Mouse (Mus musculus): ENCODE measurements around the gene Jak2.

Jak2 gene

DNA sequence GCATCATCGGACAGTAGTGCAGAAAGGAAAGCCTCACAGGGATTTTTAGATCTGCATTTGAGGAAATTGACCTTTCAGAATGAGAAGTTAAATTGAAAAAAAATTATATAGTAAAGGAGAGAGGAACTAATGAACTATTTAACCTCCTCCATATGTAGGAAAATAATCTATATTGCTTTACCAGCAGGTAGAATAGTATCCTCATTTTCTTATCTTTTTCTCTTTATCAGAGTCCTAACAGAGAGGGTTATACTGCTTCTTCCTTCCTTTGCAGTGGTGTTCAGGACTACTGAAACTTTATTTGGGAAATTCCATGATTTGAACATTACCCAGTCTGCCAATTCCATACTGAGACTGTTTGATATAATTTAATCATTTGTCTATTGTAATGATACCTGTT lies 45.7 kb downstream of the Jak2 start:
- no peak for DNase-seq (ENCODE audit: low read depth in 1 of 2, low spot score in 2 of 2)

DNA sequence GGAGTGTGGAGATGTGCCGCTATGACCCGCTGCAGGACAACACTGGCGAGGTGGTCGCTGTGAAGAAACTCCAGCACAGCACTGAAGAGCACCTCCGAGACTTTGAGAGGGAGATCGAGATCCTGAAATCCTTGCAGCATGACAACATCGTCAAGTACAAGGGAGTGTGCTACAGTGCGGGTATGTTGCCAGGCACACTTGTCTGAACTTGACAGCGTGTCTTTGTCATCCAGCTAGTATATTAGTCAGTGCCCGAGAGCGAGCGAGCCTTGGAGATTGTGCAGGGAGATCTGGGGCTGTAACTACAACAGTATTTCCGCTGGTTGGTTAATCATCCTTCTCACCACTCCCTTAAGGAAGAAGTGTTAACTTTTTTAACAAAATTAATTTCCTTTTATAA lies 49.3 kb downstream of the Jak2 start:
- no peak for DNase-seq (ENCODE audit: low read depth in 1 of 2, low spot score in 2 of 2)

DNA sequence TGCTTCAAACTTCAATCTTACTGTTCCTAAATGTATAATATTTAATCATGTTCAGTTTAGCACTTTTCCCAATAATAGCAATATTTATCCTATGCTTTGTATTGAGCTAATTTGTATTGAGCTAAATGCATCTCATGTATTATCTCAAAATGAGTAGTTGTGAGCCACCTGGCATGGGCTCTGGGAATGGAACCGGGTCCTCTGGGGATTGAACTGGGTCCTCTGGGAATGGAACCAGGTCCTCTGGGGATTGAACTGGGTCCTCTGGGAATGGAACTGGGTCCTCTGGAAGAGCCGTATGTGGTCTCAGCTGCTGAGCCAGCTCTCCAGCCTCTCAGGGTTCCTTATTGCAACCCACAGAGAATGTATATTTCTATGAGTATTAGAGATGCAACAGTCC lies 50.5 kb downstream of the Jak2 start:
- no peak for DNase-seq (ENCODE audit: low read depth in 1 of 2, low spot score in 2 of 2)

DNA sequence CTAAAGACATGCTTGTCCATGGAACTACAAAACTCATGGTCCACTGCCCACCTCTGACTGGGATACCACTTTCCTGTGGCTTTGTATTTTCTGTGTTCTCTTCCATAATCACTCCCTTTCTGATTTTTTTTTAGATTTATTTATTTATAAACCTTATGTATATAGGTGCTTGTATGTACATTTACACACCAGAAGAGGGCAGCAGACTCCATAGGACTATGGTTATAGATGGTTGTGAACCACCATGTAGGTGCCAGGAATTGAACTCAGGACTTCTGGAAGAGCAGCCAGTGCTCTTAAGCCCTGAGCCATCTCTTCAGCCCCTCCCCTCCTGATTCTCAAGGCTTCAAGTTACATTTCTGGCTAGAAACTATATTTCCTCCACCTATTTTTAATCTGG lies 57.2 kb downstream of the Jak2 start:
- DNase-seq (ENCODE audit: low read depth in 1 of 2, low spot score in 2 of 2) = no peak

DNA sequence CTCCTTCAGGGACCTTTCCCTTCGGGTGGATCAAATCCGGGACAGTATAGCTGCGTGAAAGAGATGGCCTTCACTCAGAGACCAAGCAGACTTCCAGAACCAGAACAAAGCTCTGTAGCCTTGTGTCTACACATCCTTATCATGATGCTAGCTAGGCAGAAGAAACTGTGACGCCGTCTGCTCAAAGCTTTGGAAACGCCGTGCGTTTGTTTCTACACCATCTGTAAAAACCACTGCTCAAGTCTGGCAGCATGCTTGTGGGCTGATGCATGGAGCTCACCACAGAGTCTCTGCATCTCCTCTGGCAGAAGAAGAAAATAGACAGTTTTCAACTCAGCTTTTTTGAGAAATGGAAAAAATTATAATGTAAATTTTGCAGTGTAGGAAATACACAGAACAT lies 60.2 kb downstream of the Jak2 start:
- no peak for DNase-seq (ENCODE audit: low read depth in 1 of 2, low spot score in 2 of 2)

DNA sequence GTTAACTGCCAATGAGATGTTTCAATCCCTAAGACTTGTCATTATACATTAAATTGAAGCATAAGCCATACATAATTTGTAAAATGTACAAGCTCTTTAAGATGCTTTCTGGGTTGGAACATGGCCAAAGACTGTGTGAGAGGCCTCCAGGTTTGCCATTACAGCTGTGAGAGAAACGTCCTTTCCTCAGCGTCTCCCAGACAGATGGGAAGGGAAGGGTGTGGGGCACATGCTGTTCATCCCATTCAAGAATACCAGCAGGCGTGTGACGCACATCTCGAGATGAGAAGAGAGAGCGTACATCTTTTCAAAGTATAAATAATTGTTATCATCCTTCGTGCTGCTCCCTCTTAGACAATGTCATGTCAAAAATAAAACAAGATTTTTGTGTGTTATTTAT lies 61.0 kb downstream of the Jak2 start:
- DNase-seq (ENCODE audit: low read depth in 1 of 2, low spot score in 2 of 2) = no peak

DNA sequence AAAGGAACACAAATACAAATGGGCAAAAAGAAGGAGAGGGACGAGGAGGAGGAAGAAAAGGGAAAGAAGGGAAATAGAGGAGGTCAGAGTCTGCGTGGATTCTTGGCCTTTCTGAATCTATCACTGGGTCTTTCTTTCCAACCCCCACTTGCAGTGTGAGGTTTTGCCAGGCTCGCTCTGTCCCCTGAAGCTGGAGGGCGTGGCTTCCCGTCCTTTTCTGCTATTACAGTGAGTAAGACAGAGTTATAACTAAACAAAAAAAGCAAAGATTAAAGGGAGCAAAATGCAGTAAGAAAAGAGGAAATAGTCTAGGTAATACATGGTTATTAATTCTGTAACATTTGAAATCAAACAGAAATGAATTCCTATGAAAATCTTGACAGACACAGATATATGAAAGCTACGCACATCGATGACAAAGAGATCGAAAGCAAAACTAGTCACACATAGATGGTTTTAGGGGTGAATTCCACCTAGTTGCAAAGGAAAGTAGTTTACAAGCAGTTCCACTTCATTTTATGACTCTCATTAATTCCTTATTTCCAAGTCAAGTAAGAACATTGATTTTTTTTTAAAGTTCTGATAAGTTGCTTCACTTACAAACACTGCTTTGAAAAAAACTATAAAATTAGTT lies 71.9 kb downstream of the Jak2 start:
- DNase-seq (ENCODE audit: low read depth in 1 of 2, low spot score in 2 of 2) = no peak

DNA sequence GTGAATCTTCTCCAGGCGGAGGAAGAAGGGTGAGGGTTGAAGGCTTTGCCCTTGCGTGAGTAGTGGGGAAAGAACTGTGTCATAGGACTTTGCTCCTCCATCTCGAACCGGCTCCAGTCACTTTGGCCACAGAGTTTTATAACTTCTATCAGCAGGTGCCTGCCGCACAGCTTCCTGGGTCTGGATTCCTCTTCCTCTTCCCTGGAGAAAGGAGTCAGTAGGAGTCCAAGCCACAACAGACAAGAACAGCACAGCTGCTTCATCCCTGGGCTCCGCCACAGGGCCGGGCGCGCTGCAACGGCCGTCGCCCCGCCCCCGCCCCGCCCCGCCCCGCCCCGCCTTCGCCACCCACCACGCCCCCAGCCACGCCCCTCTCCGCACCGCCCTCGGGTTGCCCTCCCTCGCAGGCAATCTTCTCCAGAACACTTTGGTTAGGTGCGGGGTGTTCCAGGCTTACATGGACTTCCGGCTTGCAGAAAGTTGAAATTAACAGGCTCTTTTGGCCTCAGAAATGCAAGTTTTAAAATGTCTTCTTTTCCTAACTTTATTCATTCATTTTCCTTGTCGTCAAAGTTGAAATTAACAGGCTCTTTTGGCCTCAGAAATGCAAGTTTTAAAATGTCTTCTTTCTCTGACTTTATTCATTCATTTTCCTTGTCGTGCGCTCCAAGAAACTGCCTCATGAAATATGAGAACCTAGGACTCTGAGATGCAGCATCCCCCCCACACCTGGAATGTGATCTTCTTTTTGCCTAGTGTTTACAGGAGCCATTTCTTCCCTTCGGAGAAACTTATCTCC lies 73.6 kb downstream of the Jak2 start, which contains the start of gene Insl6:
Gene Insl6 (minus strand): TSS at position 304 of the 799 bp plus-strand sequence.
- DNase-seq (ENCODE audit: low read depth in 1 of 2, low spot score in 2 of 2) = peak in 1 of 2 experiments; percentile 19

DNA sequence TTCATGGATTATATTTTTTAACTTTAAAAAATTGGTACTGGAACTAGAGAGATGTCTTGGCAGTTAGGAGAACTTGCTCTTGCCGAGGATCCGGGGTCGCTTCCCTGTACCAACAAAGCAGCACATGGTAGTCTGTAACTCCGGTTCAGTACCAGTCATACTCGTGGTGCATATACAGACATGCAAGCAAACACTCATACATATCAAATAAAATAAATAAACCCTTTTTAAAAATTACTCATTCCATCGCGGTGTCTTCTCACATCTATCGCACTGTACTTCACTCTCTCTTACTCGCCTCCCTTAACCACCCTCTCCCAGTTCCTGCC lies 74.2 kb downstream of the Jak2 start:
- no peak for DNase-seq (ENCODE audit: low read depth in 1 of 2, low spot score in 2 of 2)

DNA sequence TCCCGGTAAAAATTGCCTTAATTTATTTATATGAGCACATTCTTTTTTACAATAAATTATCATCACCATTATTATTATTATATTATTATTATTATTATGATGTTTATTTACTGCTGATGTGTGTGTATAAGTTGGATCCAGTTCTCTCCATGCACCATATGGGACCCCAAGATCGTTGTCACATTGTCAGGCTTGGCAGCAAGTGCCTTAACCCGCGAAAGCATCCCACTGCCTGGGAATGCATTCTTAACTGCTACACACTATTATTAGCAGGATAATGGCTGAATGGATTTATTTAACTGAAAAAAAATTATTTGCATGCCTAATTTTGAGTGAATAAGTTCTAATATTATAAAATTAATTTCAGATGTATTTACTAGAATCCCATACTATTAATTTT lies 74.8 kb downstream of the Jak2 start:
- no peak for DNase-seq (ENCODE audit: low read depth in 1 of 2, low spot score in 2 of 2)

DNA sequence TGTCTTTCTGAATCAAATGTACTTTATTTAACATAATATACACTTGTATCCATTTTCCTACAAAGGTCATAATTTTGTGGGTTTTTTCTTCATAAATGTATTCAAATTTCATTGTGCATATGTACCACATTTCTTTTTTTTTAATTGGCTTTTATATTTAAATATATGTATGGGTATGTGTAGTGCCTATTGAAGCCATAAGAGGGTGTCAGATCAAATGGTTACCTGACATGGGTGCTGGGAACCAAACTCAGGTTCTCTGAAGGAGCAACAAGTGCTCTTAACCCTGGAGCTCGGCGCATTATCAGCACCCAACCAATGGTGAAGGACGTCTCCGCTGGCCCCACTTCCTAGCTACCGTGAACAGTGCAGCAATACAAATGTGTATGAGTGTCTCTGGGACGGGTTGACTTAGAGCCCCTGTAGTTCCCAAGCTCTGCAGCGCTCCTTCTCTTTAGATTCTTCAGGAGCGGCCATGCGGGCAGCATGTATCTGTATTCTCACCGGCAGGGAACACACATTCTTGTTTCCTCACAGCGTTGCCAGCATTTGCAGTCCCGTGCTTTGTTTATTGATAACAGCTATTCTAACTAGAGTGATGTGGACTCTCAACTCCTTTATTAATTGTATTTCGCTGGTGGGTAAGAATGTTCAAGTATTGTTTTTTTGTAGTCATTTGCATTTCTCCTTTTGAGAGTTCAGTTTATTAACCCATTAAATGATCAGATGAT lies 75.4 kb downstream of the Jak2 start:
- no peak for DNase-seq (ENCODE audit: low read depth in 1 of 2, low spot score in 2 of 2)

DNA sequence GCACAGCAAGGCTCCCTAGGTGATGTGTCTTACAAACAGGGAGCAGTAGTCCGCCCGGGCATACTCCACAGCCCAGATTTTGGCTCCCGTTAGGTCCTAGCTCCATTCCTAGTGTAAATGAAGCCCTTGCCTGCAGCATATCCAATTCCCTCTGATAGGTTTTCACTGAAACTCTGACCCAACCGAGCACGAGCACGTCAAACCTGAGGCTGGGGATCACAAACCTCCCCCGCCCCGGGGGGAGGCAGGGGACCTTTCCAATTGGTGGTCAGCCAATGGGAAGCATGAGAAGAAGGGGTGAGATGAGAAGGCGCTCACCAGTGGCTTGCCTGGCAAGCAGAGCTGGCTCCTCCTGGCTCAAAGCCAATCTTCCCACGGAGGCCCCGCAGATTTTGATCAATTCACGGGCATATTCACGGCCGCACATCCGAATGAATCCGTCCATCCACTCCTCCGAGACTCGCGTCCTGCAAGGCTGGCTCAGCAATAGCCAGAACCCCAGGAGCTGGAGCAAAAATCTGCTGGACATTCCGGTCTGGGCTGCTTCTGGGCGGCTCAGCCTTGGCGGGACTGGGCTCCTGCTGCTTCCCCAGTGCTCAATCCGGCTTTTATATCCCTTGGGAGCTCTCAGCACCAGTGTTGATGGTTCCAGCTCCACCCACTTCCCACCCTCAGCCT lies 82.6 kb downstream of the Jak2 start, which contains the start of gene Rln1:
Gene Rln1 (minus strand): TSS at position 603 of the 678 bp plus-strand sequence.
- DNase-seq (ENCODE audit: low read depth in 1 of 2, low spot score in 2 of 2) = no peak

DNA sequence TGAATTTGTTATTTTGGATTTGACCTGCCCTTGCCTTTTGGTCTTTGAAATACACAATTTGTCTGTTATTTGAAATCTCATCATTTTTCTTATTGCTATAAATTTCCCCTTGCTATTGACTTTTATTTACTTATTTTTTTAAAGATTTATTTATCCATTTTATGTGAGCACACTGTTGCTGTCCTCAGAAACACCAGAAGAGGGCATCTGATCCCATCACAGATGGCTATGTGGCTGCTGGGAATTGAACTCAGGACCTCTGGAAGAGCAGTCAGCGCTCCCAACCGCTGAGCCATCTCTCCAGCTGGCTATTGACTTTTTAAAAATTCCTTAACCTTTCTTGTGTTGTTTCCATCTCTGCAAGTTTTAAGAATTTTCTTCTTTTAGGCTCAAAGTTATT lies 85.0 kb downstream of the Jak2 start:
- DNase-seq (ENCODE audit: low read depth in 1 of 2, low spot score in 2 of 2) = no peak

DNA sequence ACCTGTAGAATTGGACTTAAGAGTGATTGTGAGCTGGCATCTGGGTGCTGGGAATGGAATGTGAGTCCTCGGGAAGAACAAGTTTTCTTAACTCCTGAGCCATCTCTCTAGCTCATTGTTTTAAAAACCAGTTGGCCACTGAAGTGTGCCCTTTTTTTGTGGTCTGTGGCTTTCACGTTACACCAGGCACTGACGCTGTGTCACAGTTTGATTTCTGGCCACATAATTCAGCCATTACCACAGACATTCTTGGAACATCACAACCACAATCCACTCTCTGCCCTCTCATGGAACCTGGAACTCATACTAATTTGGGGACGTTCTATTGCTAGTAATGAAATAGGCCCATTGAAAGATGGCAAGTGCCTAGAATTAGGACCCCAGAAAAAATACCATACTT lies 89.4 kb downstream of the Jak2 start:
- no peak for DNase-seq (ENCODE audit: low read depth in 1 of 2, low spot score in 2 of 2)

DNA sequence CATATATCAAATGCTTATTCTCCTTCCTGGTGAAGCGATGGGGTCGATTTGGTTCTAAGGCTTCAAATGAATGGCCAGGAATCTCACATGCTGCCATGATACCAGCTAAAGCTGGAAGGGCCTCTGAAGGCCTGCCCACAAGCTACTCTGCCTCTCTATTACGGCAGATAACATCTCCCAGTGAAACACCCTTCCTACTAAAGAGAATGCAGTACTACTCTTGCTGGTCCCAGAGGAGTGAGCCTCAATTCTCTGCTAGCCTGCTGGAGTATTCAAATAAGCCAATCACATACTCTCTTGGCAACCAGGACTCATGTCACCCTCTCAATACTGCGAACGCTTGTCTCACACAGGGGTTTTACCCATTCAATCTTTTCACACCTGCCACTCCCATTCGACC lies 90.7 kb downstream of the Jak2 start:
- no peak for DNase-seq (ENCODE audit: low read depth in 1 of 2, low spot score in 2 of 2)

DNA sequence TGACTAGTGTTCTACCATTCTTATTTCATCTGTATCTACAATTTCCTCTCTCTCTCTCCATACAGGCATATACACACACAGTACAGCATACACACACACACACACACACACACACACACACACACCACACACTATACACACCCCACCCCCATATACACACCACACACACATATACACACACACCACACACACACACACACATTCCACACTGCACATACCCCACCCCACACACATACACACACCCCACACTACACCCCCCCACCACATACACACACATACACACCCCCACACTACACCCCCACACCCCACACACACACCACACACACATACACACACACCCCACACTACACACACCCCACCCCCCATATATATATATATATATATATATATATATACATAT lies 93.2 kb downstream of the Jak2 start:
- no peak for DNase-seq (ENCODE audit: low read depth in 1 of 2, low spot score in 2 of 2)

DNA sequence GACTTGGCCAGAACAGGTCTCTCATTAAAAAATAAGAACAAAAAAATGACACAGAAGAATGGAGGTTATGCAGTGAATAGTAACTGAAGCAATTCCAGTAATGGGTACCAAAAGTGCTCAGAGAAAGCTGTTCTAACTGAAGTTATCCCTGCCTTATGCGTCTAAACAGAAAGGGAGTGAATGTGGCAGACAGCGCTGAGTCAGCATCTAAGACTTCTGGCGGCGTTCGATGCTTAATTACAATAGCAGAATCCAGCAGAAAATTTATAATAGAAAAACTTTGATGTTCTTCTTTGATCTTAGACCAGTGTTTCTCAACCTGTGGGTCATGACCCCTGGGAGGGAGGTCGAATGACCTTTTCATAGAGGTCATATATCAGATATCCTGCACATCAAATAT lies 94.0 kb downstream of the Jak2 start:
- DNase-seq (ENCODE audit: low read depth in 1 of 2, low spot score in 2 of 2) = no peak

DNA sequence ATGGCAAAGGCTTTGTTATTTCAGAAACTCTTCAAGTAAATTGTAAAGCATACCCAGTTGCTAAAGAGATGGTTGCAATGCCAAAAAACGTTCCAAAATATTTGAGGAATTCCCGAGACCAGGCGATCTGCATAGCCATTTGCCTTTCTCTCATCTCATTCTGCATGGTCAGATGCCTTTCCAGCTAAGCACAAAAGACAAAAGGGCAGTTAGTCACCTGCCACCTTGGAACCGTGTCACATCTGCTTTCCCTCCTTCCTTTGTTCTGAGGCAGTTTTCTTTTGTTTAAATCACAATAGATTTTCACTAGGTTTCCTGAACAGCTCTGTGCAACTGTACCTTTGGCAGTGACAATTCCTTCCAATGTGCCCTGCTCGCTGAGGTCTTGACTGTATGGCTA lies 99.4 kb downstream of the Jak2 start:
- no peak for DNase-seq (ENCODE audit: low read depth in 1 of 2, low spot score in 2 of 2)

DNA sequence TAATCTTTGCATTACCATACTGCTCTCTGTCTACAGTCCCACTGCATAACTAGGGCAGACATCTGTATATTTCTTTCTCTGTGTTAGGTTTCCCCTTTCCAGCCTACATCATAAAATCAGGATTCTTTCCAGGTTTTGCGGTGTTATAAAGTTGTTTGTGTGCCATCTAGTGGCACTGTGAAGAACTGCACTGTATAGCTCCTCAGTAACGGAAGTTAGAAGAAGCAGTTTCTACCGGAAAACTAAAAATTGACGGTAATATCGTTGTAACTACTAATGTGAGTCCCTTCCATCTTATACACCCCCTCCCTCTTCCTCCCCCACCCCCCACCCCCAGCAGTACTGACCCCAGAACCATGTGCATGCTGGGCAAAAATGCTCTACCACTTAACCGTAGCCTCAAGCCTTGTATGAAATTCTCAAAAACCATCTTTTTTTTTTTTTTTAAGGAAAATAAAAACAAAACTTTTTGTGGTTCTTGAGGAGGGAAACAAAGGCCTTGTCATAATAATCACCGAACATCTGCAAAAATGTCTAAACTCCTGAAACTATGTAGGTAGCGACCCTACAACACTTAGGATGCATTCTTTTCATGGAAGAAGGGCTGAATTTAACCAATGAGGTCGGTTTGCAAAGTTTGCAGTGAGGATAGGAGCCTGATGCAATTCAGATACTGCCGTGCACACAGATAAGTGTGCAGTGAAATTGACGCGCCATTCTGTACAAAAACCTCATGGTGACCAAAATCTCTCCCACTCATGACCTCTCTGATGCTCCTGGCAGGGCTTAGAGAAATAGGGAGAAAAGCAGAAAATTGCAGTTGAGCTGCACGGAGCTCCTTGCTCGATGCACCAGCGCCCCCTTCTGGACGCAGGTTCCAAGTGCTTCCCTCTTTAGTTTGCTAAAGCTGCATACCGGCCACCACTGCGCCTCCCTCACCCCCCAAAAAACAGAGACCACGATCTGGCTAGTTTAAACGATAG lies 103.6 kb downstream of the Jak2 start:
- peak; percentile 50 to 74 for DNase-seq (ENCODE audit: low read depth in 1 of 2, low spot score in 2 of 2)

DNA sequence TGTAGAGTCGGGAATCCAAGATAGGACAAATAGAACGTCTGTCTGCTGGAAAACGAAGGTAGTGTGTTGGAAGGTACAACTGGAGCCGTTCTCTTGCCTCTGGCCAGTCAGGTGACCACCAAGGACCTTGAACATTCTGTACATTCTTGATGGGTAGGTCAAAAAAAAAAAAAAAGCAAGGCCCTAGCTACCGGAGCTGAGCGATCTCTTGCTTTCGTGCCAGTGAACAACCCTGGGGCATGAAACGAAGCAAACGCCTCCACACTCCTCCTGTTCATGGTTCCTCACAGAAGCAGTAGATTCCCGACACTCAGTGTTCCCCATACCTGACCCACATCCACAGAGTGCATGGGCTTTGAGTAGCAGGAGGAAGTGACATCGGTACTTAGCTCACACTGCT lies 104.7 kb downstream of the Jak2 start:
- DNase-seq (ENCODE audit: low read depth in 1 of 2, low spot score in 2 of 2) = no peak

DNA sequence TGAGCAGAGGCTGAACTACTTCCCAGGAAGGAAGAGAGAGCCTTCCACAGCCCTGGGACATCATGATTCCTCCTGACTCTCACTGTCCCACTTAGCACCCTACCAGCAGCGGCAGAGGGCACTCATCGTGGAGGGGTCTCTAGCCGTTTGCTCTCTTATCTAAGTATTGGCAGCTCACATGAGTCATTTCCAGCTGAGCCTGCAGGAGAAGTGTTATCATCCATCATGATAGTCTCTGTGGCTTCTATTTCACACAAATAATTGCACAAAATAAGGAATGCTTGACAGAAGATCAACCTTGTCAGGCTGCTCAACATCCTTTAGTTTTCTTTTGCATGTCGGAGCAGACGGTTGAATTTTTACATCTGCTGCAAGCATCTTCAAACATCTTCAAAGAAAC lies 108.6 kb downstream of the Jak2 start:
- no peak for DNase-seq (ENCODE audit: low read depth in 1 of 2, low spot score in 2 of 2)

All from monocyte, adult 2 months (primary cell).